In genomic region chr15:85756611-85757010, GRCm38 (mm10) we compare ENCODE assay signal across 13 mouse cellular contexts. TPM values are rescaled to one million over a fixed set of nuclear protein-coding genes. Genes with fewer than 3 reads are reported as not detected.
DNase-seq lines count a peak whose midpoint lies in the region; ATAC-seq and TF ChIP-seq lines count a peak whose summit lies in the region.
"Had no signal": no experiment of that assay in that cellular context is flagged by ENCODE, and none has a peak within 500 bp of the region (broad histone marks: within the 10 kb centered on the region; RNA-seq: fewer than 3 reads in every experiment).

No protein-coding gene starts in this region.

- peak; percentile 75 to 78 for DNase-seq in heart, adult 18-20 months
- DNase-seq in midbrain, postnatal 0 days (ENCODE audit: low spot score), result peak; percentile 16
- DNase-seq in midbrain, embryonic 11.5 days (ENCODE audit: low spot score, missing footprints), result no peak
- peak; percentile 42 for DNase-seq in gastrocnemius, postnatal 25 days
- peak; percentile 57 for DNase-seq in skeletal muscle tissue, adult 2 months (ENCODE audit: low read depth, low spot score)
- DNase-seq in cerebellum, adult 11-12 months, result no peak
- DNase-seq in left cerebral cortex, adult 18-20 months (ENCODE audit: low spot score in 2 of 2), result no peak
- DNase-seq: midbrain, embryonic 14.5 days; thymus, postnatal 25 days had no signal

- no peak overlapping the region for H3K4me3 ChIP-seq in heart, embryonic 11.5 days (ENCODE audit: low read depth, low read length)
- no peak overlapping the region for H3K4me3 ChIP-seq in midbrain, postnatal 0 days (ENCODE audit: low read depth, low read length)
- no peak overlapping the region for H3K4me3 ChIP-seq in midbrain, embryonic 11.5 days (ENCODE audit: low read depth, low read length)
- H3K4me3 ChIP-seq: embryonic facial prominence, embryonic 12.5 days; limb, embryonic 13.5 days had no signal

- H3K4me1 ChIP-seq in heart, embryonic 11.5 days (ENCODE audit: control insufficient read depth, insufficient read depth, low read length), result no peaks in the 10 kb centered on the region
- H3K4me1 ChIP-seq in midbrain, postnatal 0 days (ENCODE audit: insufficient read depth, low read length), result no peaks in the 10 kb centered on the region
- no peaks in the 10 kb centered on the region for H3K4me1 ChIP-seq in midbrain, embryonic 11.5 days (ENCODE audit: control insufficient read depth, insufficient read depth, low read length)
- H3K4me1 ChIP-seq: embryonic facial prominence, embryonic 12.5 days; limb, embryonic 13.5 days had no signal

- no peak overlapping the region for H3K4me2 ChIP-seq in heart, embryonic 11.5 days
- no peak overlapping the region for H3K4me2 ChIP-seq in midbrain, postnatal 0 days (ENCODE audit: low read depth, low read length, poor library complexity, severe bottlenecking)
- H3K4me2 ChIP-seq in midbrain, embryonic 11.5 days, result no peak overlapping the region
- H3K4me2 ChIP-seq: embryonic facial prominence, embryonic 12.5 days; hindbrain, embryonic 14.5 days; limb, embryonic 13.5 days had no signal

- no peak overlapping the region for H3K9ac ChIP-seq in heart, embryonic 11.5 days (ENCODE audit: low read depth, low read length)
- H3K9ac ChIP-seq in midbrain, postnatal 0 days (replicated peaks; ENCODE audit: low read length, poor library complexity, severe bottlenecking), result no peak overlapping the region
- no peak overlapping the region for H3K9ac ChIP-seq in midbrain, embryonic 11.5 days (ENCODE audit: low read length)
- H3K9ac ChIP-seq: embryonic facial prominence, embryonic 12.5 days; hindbrain, embryonic 14.5 days; limb, embryonic 13.5 days had no signal

- no peak for ATAC-seq in heart, embryonic 11.5 days (replicated peaks; ENCODE audit: insufficient number of reproducible peaks, low FRiP score, low TSS enrichment)
- ATAC-seq in midbrain, postnatal 0 days (ENCODE audit: low FRiP score), result no peak
- ATAC-seq in midbrain, embryonic 11.5 days (ENCODE audit: low FRiP score), result no peak

- no peak overlapping the region for H3K27ac ChIP-seq in heart, embryonic 11.5 days (ENCODE audit: low read depth, low read length)
- no peak overlapping the region for H3K27ac ChIP-seq in midbrain, postnatal 0 days (ENCODE audit: low read depth, low read length)
- H3K27ac ChIP-seq in midbrain, embryonic 11.5 days (ENCODE audit: low read depth, low read length), result no peak overlapping the region
- H3K27ac ChIP-seq: embryonic facial prominence, embryonic 12.5 days; hindbrain, embryonic 14.5 days; limb, embryonic 13.5 days had no signal

- peaks cover 3% of the 10 kb centered on the region; the same call in 1 of the 2 replicates for H3K9me3 ChIP-seq in heart, embryonic 11.5 days (replicated peaks; ENCODE audit: control insufficient read depth, low read length)
- H3K9me3 ChIP-seq in midbrain, postnatal 0 days (ENCODE audit: low read length), result no peaks in the 10 kb centered on the region
- H3K9me3 ChIP-seq in midbrain, embryonic 11.5 days (ENCODE audit: control insufficient read depth, low read length), result peaks cover 9% of the 10 kb centered on the region; the same call in 1 of the 2 replicates

- H3K27me3 ChIP-seq in heart, embryonic 11.5 days (ENCODE audit: control insufficient read depth, insufficient read depth, low read length), result no peaks in the 10 kb centered on the region
- H3K27me3 ChIP-seq in midbrain, postnatal 0 days (ENCODE audit: insufficient read depth, low read length), result no peaks in the 10 kb centered on the region
- H3K27me3 ChIP-seq in midbrain, embryonic 11.5 days (ENCODE audit: control insufficient read depth, insufficient read depth, low read length), result no peaks in the 10 kb centered on the region
- H3K27me3 ChIP-seq: embryonic facial prominence, embryonic 12.5 days; limb, embryonic 13.5 days had no signal

- 83% methylated on average over 7 of the region's 7 CpGs for WGBS in heart, embryonic 11.5 days (ENCODE audit: insufficient replicate concordance)
- 82% methylated on average over 7 of the region's 7 CpGs for WGBS in midbrain, postnatal 0 days
- WGBS in midbrain, embryonic 11.5 days, result 91% methylated on average over 7 of the region's 7 CpGs

- no peak for TF ChIP-seq CTCF in midbrain, postnatal 0 days (IDR thresholded peaks at IDR 0.05)

- no peaks in the 10 kb centered on the region for H3K36me3 ChIP-seq in heart, embryonic 11.5 days (ENCODE audit: control insufficient read depth, insufficient read depth, low read length)
- H3K36me3 ChIP-seq in midbrain, postnatal 0 days (ENCODE audit: insufficient read depth, low read length), result no peaks in the 10 kb centered on the region
- no peaks in the 10 kb centered on the region for H3K36me3 ChIP-seq in midbrain, embryonic 11.5 days (ENCODE audit: control insufficient read depth, insufficient read depth, low read length)
- H3K36me3 ChIP-seq: embryonic facial prominence, embryonic 12.5 days; limb, embryonic 13.5 days had no signal

RNA-seq across cellular contexts. Expression of gene Ppara, which starts 21.8 kb away (rescaled TPM):
- 10 to 100 TPM; 73.1 to 74.9 TPM for total RNA-seq in heart, adult 18-20 months (2021)
- 1.7 and 2.8 TPM in 2 replicates for polyA plus RNA-seq in heart, embryonic 11.5 days (2014; fragmentation: Nextera tagmentation; extraction: Ambion mirVana)
- 1.6 TPM in 2 replicates for total RNA-seq in midbrain, postnatal 0 days (2014; rRNA removed)
- polyA plus RNA-seq in midbrain, postnatal 0 days (2015; fragmentation: Nextera tagmentation; extraction: Ambion mirVana), result 0.86 and 2.8 TPM in 2 replicates
- 0.62 and 0.92 TPM in 2 replicates for polyA plus RNA-seq in midbrain, embryonic 11.5 days (2014; fragmentation: Nextera tagmentation; extraction: Ambion mirVana)
- total RNA-seq in gastrocnemius, postnatal 25 days (2021), result 10 to 100 TPM; 11.4 to 19.3 TPM
- 1 to 10 TPM; 3.2 to 4.1 TPM for total RNA-seq in left cerebral cortex, adult 18-20 months (2021)

RNA-seq across cellular contexts. Expression of gene Cdpf1, which starts 54.9 kb away (rescaled TPM):
- 10 to 100 TPM; 32.5 to 33.9 TPM for total RNA-seq in heart, adult 18-20 months (2021)
- 37.1 and 41.5 TPM in 2 replicates for polyA plus RNA-seq in heart, embryonic 11.5 days (2014; fragmentation: Nextera tagmentation; extraction: Ambion mirVana)
- 16.2 and 31.7 TPM in 2 replicates for total RNA-seq in midbrain, postnatal 0 days (2014; rRNA removed)
- polyA plus RNA-seq in midbrain, postnatal 0 days (2015; fragmentation: Nextera tagmentation; extraction: Ambion mirVana), result 22.8 and 23.0 TPM in 2 replicates
- polyA plus RNA-seq in midbrain, embryonic 11.5 days (2014; fragmentation: Nextera tagmentation; extraction: Ambion mirVana), result 18.1 and 21.8 TPM in 2 replicates
- 10 to 100 TPM; 34.0 to 43.9 TPM for total RNA-seq in gastrocnemius, postnatal 25 days (2021)
- 10 to 100 TPM; 19.3 to 21.3 TPM for total RNA-seq in left cerebral cortex, adult 18-20 months (2021)

Comparison
In these comparisons a context has a peak if more than half of its experiments do, and no peak if none do; other contexts are left out.
1. DNase-seq: peak in heart, adult 18-20 months (2 of 2), midbrain, postnatal 0 days (single experiment), gastrocnemius, postnatal 25 days (single experiment) and skeletal muscle tissue, adult 2 months (single experiment); none in midbrain, embryonic 11.5 days (single experiment), cerebellum, adult 11-12 months (single experiment) and left cerebral cortex, adult 18-20 months (0 of 2).